Mouse (Mus musculus): ENCODE results near the gene Kctd6.

- TF ChIP-seq CTCF (IDR thresholded peaks at IDR 0.05; ENCODE audit: low read depth): no peak
- no peak for TF ChIP-seq EP300 (IDR thresholded peaks at IDR 0.05; ENCODE audit: low read depth)
Observed at GRCm38 (mm10) chr14:8174634-8175033, 39.3 kb upstream of the Kctd6 start.
